Mouse (Mus musculus) hindbrain, embryonic 14.5 days (tissue): ENCODE data around the gene Rbm3. TPM values are rescaled to one million over a fixed set of nuclear protein-coding genes. Genes with fewer than 3 reads are reported as not detected.
A peak's percentile ranks its signal among the peaks of the same experiment; 100 is the strongest.
"Not testable (repeated sequence)": the region's sequence is repeated elsewhere in the genome, so short reads cannot be mapped to it uniquely, and the experiment has no call there.

ENCODE experiments used
- ATAC-seq: fragments of 200-750 bp; cut with Nextera tagmentation; 2 replicates; pipeline ENCODE4 v1.8.0; 2017; ENCODE audit warnings: moderate number of reproducible peaks, mild to moderate bottlenecking, moderate TSS enrichment, moderate library complexity; ENCODE audit not compliant: low FRiP score
- DNase-seq: peaks from one replicate; pipeline ENCODE4 v3.0.0-alpha.2; 2015; ENCODE audit warnings: low spot score
- H3K27ac ChIP-seq: fragments of 300-500 bp; sonication (generic); 2 replicates; pipeline ENCODE4 v1.5.1; 2014; ENCODE audit warnings: mild to moderate bottlenecking, moderate library complexity
- H3K27me3 ChIP-seq: fragments of 300-500 bp; sonication (generic); 2 replicates; pipeline ENCODE4 v1.6.1; 2014; ENCODE audit warnings: mild to moderate bottlenecking, low read length, mixed read lengths; ENCODE audit not compliant: control insufficient read depth, insufficient read depth
- H3K36me3 ChIP-seq: fragments of 300-500 bp; sonication (generic); replicated peaks from 2 replicates; pipeline ENCODE4 v1.6.1; 2014; ENCODE audit not compliant: control insufficient read depth, insufficient read depth
- H3K4me1 ChIP-seq: fragments of 300-500 bp; sonication (generic); replicated peaks from 2 replicates; pipeline ENCODE4 v1.6.1; 2014; ENCODE audit warnings: antibody characterized with exemption, low read length, mixed read lengths; ENCODE audit not compliant: control insufficient read depth, insufficient read depth
- H3K4me2 ChIP-seq: fragments of 300-500 bp; sonication (generic); replicated peaks from 2 replicates; pipeline ENCODE4 v1.6.1; 2014; ENCODE audit warnings: mild to moderate bottlenecking, moderate library complexity
- H3K4me3 ChIP-seq: fragments of 300-500 bp; sonication (generic); replicated peaks from 2 replicates; pipeline ENCODE4 v1.5.1; 2014; ENCODE audit warnings: mild to moderate bottlenecking, low read length
- H3K9ac ChIP-seq: fragments of 300-500 bp; sonication (generic); 2 replicates; pipeline ENCODE4 v1.6.1; 2014
- H3K9me3 ChIP-seq: fragments of 300-500 bp; sonication (generic); 2 replicates; pipeline ENCODE4 v1.6.1; 2016; ENCODE audit warnings: low read length; ENCODE audit not compliant: control insufficient read depth
- WGBS: fragments of 180-500 bp; shearing (Covaris S2); extraction: QIAGEN DNeasy Blood & Tissue Kit; methylation state at CpG from one replicate; pipeline ENCODE4 v1.1.7; 2014; 5-methylcytosine and 5-hydroxymethylcytosine counted together
- polyA plus RNA-seq: library from polyadenylated mRNA; unstranded; fragments of >200 nt; fragmentation: Nextera tagmentation; extraction: Ambion mirVana; gene quantifications from 2 replicates; pipeline ENCODE4 v1.2.1, GENCODE M21; 2014

Rbm3 gene
- polyA plus RNA-seq, 1 experiment from 2014 or later = 340 TPM

- Histone ChIP-seq H3K27me3 (no peaks in the 10 kb centered on the region), H3K4me2 (0 out of 2 replicates have a peak overlapping the region, but pooled peaks have one; percentile 7)
Measured at GRCm38 (mm10) chrX:8101017-8101416, 44.7 kb downstream of the Rbm3 start.

GRCm38 (mm10) chrX:8099435-8099834 lies 46.2 kb downstream of the Rbm3 start:
- DNase-seq (no peak), ATAC-seq (no peak)
- Histone ChIP-seq H3K4me3 (no peak overlapping the region), H3K4me1 (peaks cover 7% of the 10 kb centered on the region; the same call in 1 of the 2 replicates), H3K9me3 (no peaks in the 10 kb centered on the region), H3K36me3 (no peaks in the 10 kb centered on the region), H3K27ac (no peak overlapping the region), H3K27me3 (no peaks in the 10 kb centered on the region), H3K9ac (no peak overlapping the region), H3K4me2 (no peak overlapping the region)
- 69% methylated on average over 4 of the region's 4 CpGs for WGBS

More at GRCm38 (mm10) chrX:8101017-8101416, 44.7 kb downstream of the Rbm3 start:
- ATAC-seq = peak; percentile 65
- peak; percentile 94 for DNase-seq
- Histone ChIP-seq H3K4me1 (peaks cover 7% of the 10 kb centered on the region; the same call in 1 of the 2 replicates), H3K36me3 (no peaks in the 10 kb centered on the region), H3K27ac (peak overlapping the region; percentile 91), H3K4me3 (no peak overlapping the region), H3K9me3 (no peaks in the 10 kb centered on the region), H3K9ac (0 out of 2 replicates have a peak overlapping the region, but pooled peaks have one; percentile 3)
- WGBS = 26% methylated on average over 3 of the region's 3 CpGs

GRCm38 (mm10) chrX:8096787-8097242 lies 48.9 kb downstream of the Rbm3 start:
- 17% methylated on average over 17 of the region's 19 CpGs for WGBS

GRCm38 (mm10) chrX:8096068-8096786 lies 49.5 kb downstream of the Rbm3 start:
- not testable (repeated sequence) for H3K9me3 ChIP-seq, H3K27me3 ChIP-seq, DNase-seq, H3K4me1 ChIP-seq, H3K36me3 ChIP-seq
- WGBS = 21% methylated on average over 20 of the region's 48 CpGs
- peak; percentile 90 for ATAC-seq
- Histone ChIP-seq H3K4me3 (peak overlapping the region; percentile 24), H3K4me2 (peak overlapping the region; percentile 48), H3K27ac (peak overlapping the region; percentile 64), H3K9ac (peak overlapping the region; percentile 49)

More at GRCm38 (mm10) chrX:8096787-8097242, 48.9 kb downstream of the Rbm3 start:
- Histone ChIP-seq H3K9me3 (no peaks in the 10 kb centered on the region), H3K4me3 (peak overlapping the region; percentile 24), H3K27me3 (no peaks in the 10 kb centered on the region), H3K4me2 (peak overlapping the region; percentile 45), H3K4me1 (peaks cover 7% of the 10 kb centered on the region; the same call in 1 of the 2 replicates), H3K27ac (peak overlapping the region; percentile 51; the same call in 1 of the 2 replicates), H3K36me3 (no peaks in the 10 kb centered on the region), H3K9ac (peak overlapping the region; percentile 21; the same call in 1 of the 2 replicates)
- peak; percentile 93 for ATAC-seq
- peak; percentile 89 for DNase-seq

GRCm38 (mm10) chrX:8095546-8095945 lies 50.1 kb downstream of the Rbm3 start:
- DNase-seq (no peak), ATAC-seq (no peak)
- peak overlapping the region; percentile 48 for H3K4me2 ChIP-seq
- 86% methylated on average over 9 of the region's 10 CpGs for WGBS
- H3K4me3 ChIP-seq = peak overlapping the region; percentile 20
- H3K9ac ChIP-seq = peak overlapping the region; percentile 49
- H3K27ac ChIP-seq = peak overlapping the region; percentile 64
- no peaks in the 10 kb centered on the region for H3K36me3 ChIP-seq
- no peaks in the 10 kb centered on the region for H3K9me3 ChIP-seq
- H3K27me3 ChIP-seq = no peaks in the 10 kb centered on the region
- peaks cover 4% of the 10 kb centered on the region; the same call in 1 of the 2 replicates for H3K4me1 ChIP-seq

GRCm38 (mm10) chrX:8090954-8091347 lies 54.7 kb downstream of the Rbm3 start:
- not testable (repeated sequence) for H3K36me3 ChIP-seq, DNase-seq, H3K4me3 ChIP-seq, ATAC-seq, H3K27ac ChIP-seq, H3K27me3 ChIP-seq, H3K9me3 ChIP-seq, H3K4me1 ChIP-seq, H3K4me2 ChIP-seq, H3K9ac ChIP-seq
- whole genome bisulfite sequencing = 73% methylated on average over 4 of the region's 5 CpGs

GRCm38 (mm10) chrX:8090346-8090953 lies 55.2 kb downstream of the Rbm3 start, which contains the start of gene Was:
Gene Was, minus strand, starts transcription at chrX:8090498.
- Histone ChIP-seq H3K4me3 (no peak within 1 kb of the TSS), H3K27ac (no peak within 1 kb of the TSS), H3K27me3 (no peaks in the 10 kb centered on the region), H3K9me3 (no peaks in the 10 kb centered on the region), H3K9ac (no peak within 1 kb of the TSS), H3K4me2 (no peak within 1 kb of the TSS), H3K4me1 (no peaks in the 10 kb centered on the region), H3K36me3 (no peaks in the 10 kb centered on the region)
- DNase-seq = no peak
- WGBS = 86% methylated on average over 14 of the region's 14 CpGs
- no peak for ATAC-seq

- H3K27me3 ChIP-seq = no peaks in the 10 kb centered on the region
- no peak overlapping the region for H3K27ac ChIP-seq
- no peaks in the 10 kb centered on the region for H3K36me3 ChIP-seq
- no peak for ATAC-seq
- no peaks in the 10 kb centered on the region for H3K4me1 ChIP-seq
- no peaks in the 10 kb centered on the region for H3K9me3 ChIP-seq
- H3K9ac ChIP-seq = no peak overlapping the region
- WGBS = 90% methylated on average over 3 of the region's 3 CpGs
- H3K4me2 ChIP-seq = no peak overlapping the region
- H3K4me3 ChIP-seq = no peak overlapping the region
- DNase-seq = no peak
Measured at GRCm38 (mm10) chrX:8089746-8090145, 55.9 kb downstream of the Rbm3 start.
